Mouse (Mus musculus): ENCODE data around the gene Nxnl1. TPM values are rescaled to one million over a fixed set of nuclear protein-coding genes. Genes with fewer than 3 reads are reported as not detected.

Gene Nxnl1
- total and polyA plus RNA-seq, 3 experiments = 0.04 TPM; not detected in 2

- TF ChIP-seq UBTF (IDR thresholded peaks at IDR 0.05; ENCODE audit: low read depth, low read length) (0 out of 2 replicates have a peak, but pooled peaks have one; percentile 67), CTCF (conservative IDR thresholded peaks at IDR 0.05 in 1 of 2, IDR thresholded peaks at IDR 0.05 in 1 of 2; ENCODE audit: low read depth in 2 of 2, low read length in 2 of 2) (peak; percentile 61 to 100), MYC (IDR thresholded peaks at IDR 0.05; ENCODE audit: low read depth, low read length) (peak; percentile 74; the same call in 1 of the 2 replicates), EP300 (IDR thresholded peaks at IDR 0.05; ENCODE audit: low read length) (no peak), ELF1 (IDR thresholded peaks at IDR 0.05; ENCODE audit: low read depth, low read length) (0 out of 2 replicates have a peak, but pooled peaks have one; percentile 33), RCOR1 (conservative IDR thresholded peaks at IDR 0.05; ENCODE audit: low read depth, low read length) (no peak), USF2 (conservative IDR thresholded peaks at IDR 0.05; ENCODE audit: low read depth, low read length) (no peak)
Measured at GRCm38 (mm10) chr8:71595862-71596261, 29.5 kb upstream of the Nxnl1 start (continued).

DNA sequence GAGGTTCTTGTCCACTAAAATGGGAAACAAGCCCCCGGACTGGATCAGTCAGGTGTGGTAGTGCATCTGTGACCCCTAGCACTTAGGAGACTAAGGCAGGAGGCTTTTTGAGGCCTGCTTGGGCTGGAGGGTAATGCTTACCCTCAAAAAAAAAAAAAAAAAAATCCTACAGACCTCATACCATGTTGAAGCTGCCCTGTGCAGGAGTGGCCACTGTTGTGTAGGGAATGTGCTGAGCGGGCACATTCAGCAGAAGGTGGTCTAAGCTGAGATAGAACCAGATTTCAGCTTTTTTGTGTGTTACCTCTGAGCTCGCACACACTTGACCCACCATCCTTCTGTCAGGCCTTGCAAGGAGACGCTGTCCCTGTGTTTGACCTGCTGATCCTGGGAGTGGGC, 27.9 kb upstream of the Nxnl1 start:
- Histone ChIP-seq H3K27ac (ENCODE audit: insufficient read depth, low read depth) (peak overlapping the region; percentile 62), H3K4me3 (replicated peaks in 1 of 3; ENCODE audit: low read depth in 2 of 3, low read length in 2 of 3, poor library complexity in 1 of 3) (peak overlapping the region; percentile 50 to 89 (median 70)), H3K4me1 (ENCODE audit: control insufficient read depth in 1 of 2, insufficient read depth in 2 of 2) (peaks cover 46 to 67% of the 10 kb centered on the region in 2 experiments), H3K79me2 (replicated peaks; ENCODE audit: control insufficient read depth, extremely low read depth, insufficient read depth, poor library complexity, severe bottlenecking) (peaks cover 20% of the 10 kb centered on the region), H3K4me2 (ENCODE audit: insufficient read depth, low read depth, poor library complexity, severe bottlenecking) (peak overlapping the region; percentile 26), H3K9ac (ENCODE audit: insufficient read depth, low read depth) (peak overlapping the region; percentile 60; the same call in 1 of the 2 replicates), H3K36me3 (replicated peaks in 1 of 2; ENCODE audit: control insufficient read depth in 1 of 2, insufficient read depth in 1 of 2, low read length in 1 of 2) (peaks cover 0 to 26% of the 10 kb centered on the region in 2 experiments), H3K9me3 (replicated peaks; ENCODE audit: low read length) (no peaks in the 10 kb centered on the region), H3K27me3 (replicated peaks) (no peaks in the 10 kb centered on the region)
- in situ Hi-C loops (cut with MboI; ENCODE audit: low pct_ligation_motif_present, low pct_unique_long_range_greater_than_20kb, low sequenced_read_pairs) (no loop called here), dilution Hi-C loops (cut with MboI; ENCODE audit: extremely low pct_ligation_motif_present, extremely low pct_unique_long_range_greater_than_20kb, low sequenced_read_pairs) (no loop called here)
- TF ChIP-seq PAX5 (IDR thresholded peaks at IDR 0.05; ENCODE audit: low read length) = no peak
- TF ChIP-seq RCOR1 (conservative IDR thresholded peaks at IDR 0.05; ENCODE audit: low read depth, low read length) = no peak
- no peak for TF ChIP-seq MYC (IDR thresholded peaks at IDR 0.05; ENCODE audit: low read depth, low read length)
- TF ChIP-seq ZNF384 (IDR thresholded peaks at IDR 0.05; ENCODE audit: low read depth, low read length) = peak; percentile 61
- TF ChIP-seq JUN (IDR thresholded peaks at IDR 0.05; ENCODE audit: insufficient read depth, low read depth, low read length) = no peak
- no peak for TF ChIP-seq NELFE (IDR thresholded peaks at IDR 0.05; ENCODE audit: low read depth, low read length)
- no peak for TF ChIP-seq POLR2AphosphoS2 (IDR thresholded peaks at IDR 0.05; ENCODE audit: low read depth, low read length)
- no peak for TF ChIP-seq ZKSCAN1 (IDR thresholded peaks at IDR 0.05; ENCODE audit: borderline replicate concordance, low read depth, low read length)
- no peak for TF ChIP-seq IRF4 (IDR thresholded peaks at IDR 0.05; ENCODE audit: low read depth, low read length)
- no peak for TF ChIP-seq RAD21 (IDR thresholded peaks at IDR 0.05; ENCODE audit: low read depth, low read length)
- TF ChIP-seq MAFK (IDR thresholded peaks at IDR 0.05; ENCODE audit: insufficient replicate concordance, low read length) = peak; percentile 58; the same call in 1 of the 2 replicates
- 0 out of 2 replicates have a peak, but pooled peaks have one; percentile 24 for TF ChIP-seq POLR2A (IDR thresholded peaks at IDR 0.05; ENCODE audit: low read depth, low read length)
- TF ChIP-seq USF1 (IDR thresholded peaks at IDR 0.05; ENCODE audit: low read depth, low read length) = no peak
- TF ChIP-seq ELF1 (IDR thresholded peaks at IDR 0.05; ENCODE audit: low read depth, low read length) = no peak
- TF ChIP-seq USF2 (conservative IDR thresholded peaks at IDR 0.05; ENCODE audit: low read depth, low read length) = no peak
- DNase-seq (ENCODE audit: extremely low read depth) = no peak
